In the genomic region with DNA sequence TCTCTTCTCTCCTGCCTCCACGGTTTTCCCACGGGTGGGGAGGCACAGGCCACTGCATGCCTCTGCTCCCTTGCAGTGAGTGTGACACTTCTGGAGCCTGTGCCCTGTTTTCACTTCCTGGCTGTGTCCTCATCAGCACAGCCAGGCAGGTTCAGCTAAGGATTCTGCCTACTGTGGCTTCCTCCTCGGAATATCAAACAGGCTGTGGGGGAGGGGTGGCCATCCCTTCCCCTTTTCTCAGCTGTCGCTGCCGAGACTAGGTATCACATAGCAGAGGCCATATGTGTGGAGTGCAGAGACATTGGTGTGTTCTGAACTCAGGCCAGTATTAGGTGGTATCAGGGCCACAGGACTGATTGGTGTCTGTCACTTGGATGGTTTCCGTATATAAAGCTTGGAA, we compare ENCODE assay signal across 9 mouse cellular contexts. TPM values are rescaled to one million over a fixed set of nuclear protein-coding genes. Genes with fewer than 3 reads are reported as not detected.
DNase-seq lines count a peak whose midpoint lies in the region; ATAC-seq and TF ChIP-seq lines count a peak whose summit lies in the region.
"Had no signal": no experiment of that assay in that cellular context is flagged by ENCODE, and none has a peak within 500 bp of the region (broad histone marks: within the 10 kb centered on the region; RNA-seq: fewer than 3 reads in every experiment).

No protein-coding gene starts in this region.

- H3K27ac ChIP-seq in gastrocnemius, adult 2 months, result no peak overlapping the region
- peak overlapping the region; percentile 29 for H3K27ac ChIP-seq in midbrain, embryonic 10.5 days (replicated peaks)
- H3K27ac ChIP-seq: embryonic facial prominence, embryonic 12.5 days had no signal

- no peak overlapping the region for H3K4me3 ChIP-seq in gastrocnemius, adult 2 months
- no peak overlapping the region for H3K4me3 ChIP-seq in midbrain, embryonic 10.5 days
- H3K4me3 ChIP-seq: embryonic facial prominence, embryonic 12.5 days had no signal

- intact Hi-C loops in gastrocnemius, adult 2 months (cut with DNase I), result no loop called here

- no peaks in the 10 kb centered on the region for H3K36me3 ChIP-seq in midbrain, embryonic 10.5 days
- H3K36me3 ChIP-seq: embryonic facial prominence, embryonic 12.5 days had no signal

- H3K27me3 ChIP-seq in midbrain, embryonic 10.5 days (ENCODE audit: low read depth, poor library complexity, severe bottlenecking), result no peaks in the 10 kb centered on the region
- H3K27me3 ChIP-seq: embryonic facial prominence, embryonic 12.5 days had no signal

- no peak for ATAC-seq in inflammation-experienced regulatory T-cells, adult 6 months

- WGBS in midbrain, embryonic 10.5 days, result 31% methylated on average over 6 of the region's 6 CpGs

- no peaks in the 10 kb centered on the region for H3K9me3 ChIP-seq in midbrain, embryonic 10.5 days (replicated peaks)
- H3K9me3 ChIP-seq: embryonic facial prominence, embryonic 12.5 days had no signal

- no peak for TF ChIP-seq CTCF in gastrocnemius, adult 2 months (IDR thresholded peaks at IDR 0.05)

- DNase-seq in gastrocnemius, adult 2 months, result peak; percentile 40
- no peak for DNase-seq in gastrocnemius, adult 8-10 months (ENCODE audit: low spot score in 2 of 2)
- DNase-seq in urinary bladder, postnatal 14 days (ENCODE audit: low spot score), result peak; percentile 19
- DNase-seq in urinary bladder, postnatal 10 days (ENCODE audit: low spot score), result no peak
- DNase-seq in layer of hippocampus, adult 9-10 months (ENCODE audit: low spot score), result peak; percentile 2
- DNase-seq in midbrain, embryonic 10.5 days (ENCODE audit: low spot score), result peak; percentile 25
- DNase-seq in right cerebral cortex, postnatal 25 days, result peak; percentile 12

- peaks cover 23% of the 10 kb centered on the region for H3K4me1 ChIP-seq in midbrain, embryonic 10.5 days

RNA-seq across cellular contexts. Expression of a gene that starts 50.3 kb away (rescaled TPM):
- total RNA-seq in gastrocnemius, adult 2 months (2021), result 1 to 10 TPM in 1 of 2 experiments, under 1 TPM in 1; 0.89 to 1.1 TPM
- under 1 TPM; 0.46 to 0.73 (median 0.50) TPM for total RNA-seq in gastrocnemius, adult 8-10 months (2022)
- 732 and 813 TPM in 2 replicates for polyA plus RNA-seq in midbrain, embryonic 10.5 days (2016; fragmentation: Nextera tagmentation; extraction: Ambion mirVana)
- polyA plus RNA-seq in inflammation-experienced regulatory T-cells, adult 6 months (2017; shearing (Covaris generic)), result 100 to 1,000 TPM in 1 of 3 experiments, 10 to 100 TPM in 2; 41.3 to 492 (median 44.8) TPM

Comparison
In these comparisons a context has a peak if more than half of its experiments do, and no peak if none do; other contexts are left out.
1. DNase-seq: peak in gastrocnemius, adult 2 months (single experiment), urinary bladder, postnatal 14 days (single experiment), layer of hippocampus, adult 9-10 months (single experiment), midbrain, embryonic 10.5 days (single experiment) and right cerebral cortex, postnatal 25 days (single experiment); none in gastrocnemius, adult 8-10 months (0 of 2) and urinary bladder, postnatal 10 days (single experiment).